Mouse (Mus musculus) kidney, adult 2 months (tissue): ENCODE results near the gene 1700015F17Rik. TPM values are rescaled to one million over a fixed set of nuclear protein-coding genes. Genes with fewer than 3 reads are reported as not detected.

Source experiments
- DNase-seq: peaks from one replicate; pipeline ENCODE4 v3.0.0; 2021
- H3K27ac ChIP-seq: fragments of 200-500 bp; 2 replicates; pipeline ENCODE4 v1.5.1; 2012; ENCODE audit warnings: low read depth, low read length, control low read depth, inconsistent platforms; ENCODE audit not compliant: insufficient read depth
- H3K27me3 ChIP-seq: fragments of 200-500 bp; replicated peaks from 2 replicates; pipeline ENCODE4 v1.6.1; 2012; ENCODE audit warnings: mild to moderate bottlenecking, moderate library complexity, low read length, inconsistent platforms; ENCODE audit not compliant: control insufficient read depth, insufficient read depth
- H3K36me3 ChIP-seq: fragments of 200-500 bp; 2 replicates; pipeline ENCODE4 v1.6.1; 2012; ENCODE audit warnings: mild to moderate bottlenecking, moderate library complexity, low read length, inconsistent platforms; ENCODE audit not compliant: control insufficient read depth, insufficient read depth
- H3K4me1 ChIP-seq: fragments of 200-500 bp; 2 replicates; pipeline ENCODE4 v1.6.1; 2011; ENCODE audit warnings: low read length; ENCODE audit not compliant: control insufficient read depth, insufficient read depth
- H3K4me3 ChIP-seq: fragments of 200-500 bp; 2 replicates; pipeline ENCODE4 v1.5.1; 2011; ENCODE audit warnings: mild to moderate bottlenecking, low read depth, low read length, control low read depth; ENCODE audit not compliant: insufficient read depth
- CTCF ChIP-seq: fragments of 200-500 bp; conservative IDR thresholded peaks from 2 replicates; pipeline ENCODE4 v1.5.1; 2011; ENCODE audit warnings: low read depth, mild to moderate bottlenecking, control low read depth, low read length, moderate library complexity, mixed read lengths; ENCODE audit not compliant: insufficient read depth, insufficient read length
- POLR2A ChIP-seq: fragments of 200-500 bp; IDR thresholded peaks from one replicate; pipeline ENCODE4 v1.6.1; 2011; ENCODE audit warnings: low read depth, low read length, control low read depth
- WGBS: fragments of 180-500 bp; shearing (Covaris S2); methylation state at CpG from one replicate; pipeline ENCODE4 v1.1.7; 2018; 5-methylcytosine and 5-hydroxymethylcytosine counted together
- polyA plus RNA-seq: library from polyadenylated mRNA; depleted of rRNA; stranded (reverse); fragments of >200 nt; gene quantifications from 2 replicates; pipeline ENCODE4 v1.2.3, GENCODE M21; 2012; rRNA removed

The 1700015F17Rik gene
- polyA plus RNA-seq, 1 experiment: not detected

- no peaks in the 10 kb centered on the region for H3K27me3 ChIP-seq
- WGBS: 61% methylated on average over 4 of the region's 4 CpGs
- H3K27ac ChIP-seq: no peak overlapping the region
- no peak overlapping the region for H3K4me3 ChIP-seq
- H3K4me1 ChIP-seq: no peaks in the 10 kb centered on the region
- DNase-seq: no peak
- no peaks in the 10 kb centered on the region for H3K36me3 ChIP-seq
- TF ChIP-seq POLR2A (no peak), CTCF (no peak)
Measured at GRCm38 (mm10) chr5:5401986-5402385, 77.0 kb downstream of the 1700015F17Rik start.

DNA sequence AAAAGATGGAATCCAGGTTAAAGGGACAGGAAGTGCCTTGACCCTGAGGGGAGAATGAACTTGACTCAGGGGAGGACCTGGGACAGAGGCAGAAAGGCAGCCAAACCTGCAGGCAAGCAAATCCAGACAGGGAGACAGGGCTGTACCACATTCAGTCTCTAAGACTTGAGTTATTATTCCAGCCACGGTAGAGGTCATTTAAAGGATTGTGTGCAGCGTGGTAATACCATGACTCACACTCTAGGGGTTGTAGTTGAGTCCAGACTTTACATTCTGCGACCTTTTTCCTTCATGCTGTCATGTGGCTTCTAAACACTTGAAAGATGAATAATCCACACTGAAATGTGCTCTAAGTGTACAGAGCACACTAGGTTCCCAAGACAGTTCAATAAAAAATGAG is 86.2 kb downstream of the 1700015F17Rik start:
- Histone ChIP-seq H3K4me1 (no peaks in the 10 kb centered on the region), H3K27ac (no peak overlapping the region), H3K27me3 (no peaks in the 10 kb centered on the region), H3K36me3 (no peaks in the 10 kb centered on the region), H3K4me3 (no peak overlapping the region)
- no peak for DNase-seq
- no peak for TF ChIP-seq CTCF
- no peak for TF ChIP-seq POLR2A
- WGBS: 20% methylated on average over 3 of the region's 3 CpGs

Other genes starting within 250 kb of the 1700015F17Rik start
- 2.2 and 2.6 TPM in 2 replicates for gene Cdk14, start 58.8 kb downstream of the 1700015F17Rik start, polyA plus RNA-seq
- 63.4 and 72.4 TPM in 2 replicates for gene Cldn12, start 35.8 kb upstream of the 1700015F17Rik start, polyA plus RNA-seq
- 4.7 and 6.6 TPM in 2 replicates for gene Gtpbp10, start 80.4 kb upstream of the 1700015F17Rik start, polyA plus RNA-seq
- 0.25 TPM in 1 of 2 replicates, not detected in the other for gene Gm8773, start 94.7 kb upstream of the 1700015F17Rik start, polyA plus RNA-seq
- 3.8 and 4.5 TPM in 2 replicates for gene Cfap69, start 185.1 kb upstream of the 1700015F17Rik start, polyA plus RNA-seq
- gene Steap2, start 215.4 kb upstream of the 1700015F17Rik start, polyA plus RNA-seq: 71.7 and 76.1 TPM in 2 replicates